Mouse (Mus musculus): ENCODE measurements at regions not wholly inside any gene's neighbourhood (a gene's known extent, or its start where the extent isn't known, plus 50 kb on each side); places are given as distances from the start of the nearest gene placed in this dataset.

GRCm38 (mm10) chr9:41621341-41621740 is 459.8 kb upstream of the Ubash3b start:
- Histone ChIP-seq H3K27ac (replicated peaks) (no peak overlapping the region), H3K36me3 (no peaks in the 10 kb centered on the region), H3K4me3 (no peak overlapping the region), H3K27me3 (no peaks in the 10 kb centered on the region), H3K9me3 (no peaks in the 10 kb centered on the region), H3K4me2 (replicated peaks) (no peak overlapping the region), H3K9ac (replicated peaks) (no peak overlapping the region), H3K4me1 (no peaks in the 10 kb centered on the region)
- 85% methylated on average over 8 of the region's 8 CpGs for WGBS
- ATAC-seq (ENCODE audit: low FRiP score, low read depth), result no peak

- no peak for ATAC-seq (ENCODE audit: low FRiP score, low read depth)
- Histone ChIP-seq H3K36me3 (no peaks in the 10 kb centered on the region), H3K9me3 (no peaks in the 10 kb centered on the region), H3K4me2 (replicated peaks) (peak overlapping the region; percentile 5; the same call in 1 of the 2 replicates), H3K4me3 (no peak overlapping the region), H3K4me1 (peaks cover 50% of the 10 kb centered on the region), H3K27me3 (no peaks in the 10 kb centered on the region), H3K9ac (replicated peaks) (no peak overlapping the region), H3K27ac (replicated peaks) (peak overlapping the region; percentile 95)
- 32% methylated on average over 7 of the region's 7 CpGs for WGBS
These were observed 452.5 kb upstream of the Ubash3b start for GRCm38 (mm10) chr9:41614002-41614401.

- H3K4me3 ChIP-seq, result peak overlapping the region; percentile 18
- 0 out of 2 replicates have a peak, but pooled peaks have one; percentile 19 for ATAC-seq (ENCODE audit: low FRiP score, low read depth)
- H3K4me2 ChIP-seq (replicated peaks), result peak overlapping the region; percentile 47
- no peaks in the 10 kb centered on the region for H3K9me3 ChIP-seq
- no peak overlapping the region for H3K9ac ChIP-seq (replicated peaks)
- H3K4me1 ChIP-seq, result peaks cover 50% of the 10 kb centered on the region
- peak overlapping the region; percentile 95 for H3K27ac ChIP-seq (replicated peaks)
- 17% methylated on average over 14 of the region's 14 CpGs for WGBS
- no peaks in the 10 kb centered on the region for H3K36me3 ChIP-seq
- 0 out of 2 replicates have a peak, but pooled peaks cover 3% of the 10 kb centered on the region for H3K27me3 ChIP-seq
These were observed 451.5 kb upstream of the Ubash3b start for GRCm38 (mm10) chr9:41612802-41613550.

GRCm38 (mm10) chr9:41612452-41612795 is 450.9 kb upstream of the Ubash3b start:
- WGBS, result 8% methylated on average over 7 of the region's 7 CpGs
- Histone ChIP-seq H3K4me3 (peak overlapping the region; percentile 18), H3K9ac (replicated peaks) (no peak overlapping the region), H3K36me3 (no peaks in the 10 kb centered on the region), H3K9me3 (no peaks in the 10 kb centered on the region), H3K27me3 (0 out of 2 replicates have a peak, but pooled peaks cover 3% of the 10 kb centered on the region), H3K4me1 (peaks cover 50% of the 10 kb centered on the region), H3K27ac (replicated peaks) (peak overlapping the region; percentile 95), H3K4me2 (replicated peaks) (peak overlapping the region; percentile 47)
- peak; percentile 74 for ATAC-seq (ENCODE audit: low FRiP score, low read depth)

GRCm38 (mm10) chr9:41611534-41612451 is 450.3 kb upstream of the Ubash3b start:
- peak; percentile 92 for ATAC-seq (ENCODE audit: low FRiP score, low read depth)
- Histone ChIP-seq H3K27me3 (0 out of 2 replicates have a peak, but pooled peaks cover 3% of the 10 kb centered on the region), H3K27ac (replicated peaks) (peak overlapping the region; percentile 95), H3K9ac (replicated peaks) (peak overlapping the region; percentile 28; the same call in 1 of the 2 replicates), H3K4me2 (replicated peaks) (peak overlapping the region; percentile 47), H3K4me3 (peak overlapping the region; percentile 18; the same call in 1 of the 2 replicates), H3K9me3 (no peaks in the 10 kb centered on the region), H3K36me3 (no peaks in the 10 kb centered on the region), H3K4me1 (peaks cover 50% of the 10 kb centered on the region)
- WGBS, result 5% methylated on average over 11 of the region's 11 CpGs

- Histone ChIP-seq H3K9me3 (no peaks in the 10 kb centered on the region), H3K27me3 (0 out of 2 replicates have a peak, but pooled peaks cover 3% of the 10 kb centered on the region), H3K4me2 (replicated peaks) (no peak overlapping the region), H3K27ac (replicated peaks) (peak overlapping the region; percentile 95), H3K4me3 (no peak overlapping the region), H3K36me3 (no peaks in the 10 kb centered on the region), H3K9ac (replicated peaks) (no peak overlapping the region), H3K4me1 (peaks cover 55% of the 10 kb centered on the region)
- ATAC-seq (ENCODE audit: low FRiP score, low read depth), result no peak
- WGBS, result 11% methylated on average over 4 of the region's 4 CpGs
These were observed 448.9 kb upstream of the Ubash3b start for GRCm38 (mm10) chr9:41610347-41610746.

- WGBS, result 59% methylated on average over 1 of the region's 1 CpGs
- H3K27ac ChIP-seq (replicated peaks), result no peak overlapping the region
- peaks cover 31% of the 10 kb centered on the region for H3K4me1 ChIP-seq
These were observed 444.6 kb upstream of the Ubash3b start for GRCm38 (mm10) chr9:41606136-41606535.

GRCm38 (mm10) chr9:41604916-41605315 is 443.4 kb upstream of the Ubash3b start:
- Histone ChIP-seq H3K27me3 (0 out of 2 replicates have a peak, but pooled peaks cover 3% of the 10 kb centered on the region), H3K36me3 (no peaks in the 10 kb centered on the region), H3K9me3 (no peaks in the 10 kb centered on the region), H3K4me2 (replicated peaks) (no peak overlapping the region), H3K9ac (replicated peaks) (no peak overlapping the region), H3K4me3 (no peak overlapping the region), H3K4me1 (peaks cover 33% of the 10 kb centered on the region), H3K27ac (replicated peaks) (0 out of 2 replicates have a peak overlapping the region, but pooled peaks have one; percentile 32)
- WGBS, result 47% methylated on average over 1 of the region's 1 CpGs
- no peak for ATAC-seq (ENCODE audit: low FRiP score, low read depth)

More at GRCm38 (mm10) chr9:41606136-41606535, 444.6 kb upstream of the Ubash3b start:
- Histone ChIP-seq H3K9ac (replicated peaks) (no peak overlapping the region), H3K4me2 (replicated peaks) (no peak overlapping the region), H3K36me3 (no peaks in the 10 kb centered on the region), H3K27me3 (0 out of 2 replicates have a peak, but pooled peaks cover 3% of the 10 kb centered on the region), H3K9me3 (no peaks in the 10 kb centered on the region), H3K4me3 (no peak overlapping the region)
- ATAC-seq (ENCODE audit: low FRiP score, low read depth), result no peak

- WGBS, result 17% methylated on average over 3 of the region's 3 CpGs
- Histone ChIP-seq H3K9ac (replicated peaks) (no peak overlapping the region), H3K27me3 (no peaks in the 10 kb centered on the region), H3K4me1 (peaks cover 49% of the 10 kb centered on the region), H3K4me2 (replicated peaks) (no peak overlapping the region), H3K4me3 (no peak overlapping the region), H3K27ac (replicated peaks) (peak overlapping the region; percentile 52; the same call in 1 of the 2 replicates), H3K36me3 (peaks cover 6% of the 10 kb centered on the region), H3K9me3 (no peaks in the 10 kb centered on the region)
- 0 out of 2 replicates have a peak, but pooled peaks have one; percentile 23 for ATAC-seq (ENCODE audit: low FRiP score, low read depth)
These were observed 439.3 kb upstream of the Ubash3b start for GRCm38 (mm10) chr9:41600778-41601177.

GRCm38 (mm10) chr9:41599874-41600273 is 438.4 kb upstream of the Ubash3b start:
- Histone ChIP-seq H3K4me2 (replicated peaks) (no peak overlapping the region), H3K4me1 (peaks cover 52% of the 10 kb centered on the region), H3K27ac (replicated peaks) (0 out of 2 replicates have a peak overlapping the region, but pooled peaks have one; percentile 39), H3K9me3 (no peaks in the 10 kb centered on the region), H3K36me3 (peaks cover 6% of the 10 kb centered on the region), H3K4me3 (no peak overlapping the region), H3K9ac (replicated peaks) (no peak overlapping the region), H3K27me3 (no peaks in the 10 kb centered on the region)
- 63% methylated on average over 1 of the region's 1 CpGs for WGBS
- no peak for ATAC-seq (ENCODE audit: low FRiP score, low read depth)

- peak overlapping the region; percentile 7; the same call in 1 of the 2 replicates for H3K4me2 ChIP-seq (replicated peaks)
- H3K36me3 ChIP-seq, result peaks cover 34% of the 10 kb centered on the region
- H3K4me1 ChIP-seq, result peaks cover 62% of the 10 kb centered on the region
- H3K27me3 ChIP-seq, result no peaks in the 10 kb centered on the region
- ATAC-seq (ENCODE audit: low FRiP score, low read depth), result peak; percentile 31; the same call in 1 of the 2 replicates
- no peaks in the 10 kb centered on the region for H3K9me3 ChIP-seq
- H3K4me3 ChIP-seq, result no peak overlapping the region
- WGBS, result 24% methylated on average over 5 of the region's 5 CpGs
- no peak overlapping the region for H3K9ac ChIP-seq (replicated peaks)
- peak overlapping the region; percentile 65 for H3K27ac ChIP-seq (replicated peaks)
These were observed 434.3 kb upstream of the Ubash3b start for GRCm38 (mm10) chr9:41595749-41596148.
